Mouse (Mus musculus): ENCODE data around the gene Col23a1.

DNA sequence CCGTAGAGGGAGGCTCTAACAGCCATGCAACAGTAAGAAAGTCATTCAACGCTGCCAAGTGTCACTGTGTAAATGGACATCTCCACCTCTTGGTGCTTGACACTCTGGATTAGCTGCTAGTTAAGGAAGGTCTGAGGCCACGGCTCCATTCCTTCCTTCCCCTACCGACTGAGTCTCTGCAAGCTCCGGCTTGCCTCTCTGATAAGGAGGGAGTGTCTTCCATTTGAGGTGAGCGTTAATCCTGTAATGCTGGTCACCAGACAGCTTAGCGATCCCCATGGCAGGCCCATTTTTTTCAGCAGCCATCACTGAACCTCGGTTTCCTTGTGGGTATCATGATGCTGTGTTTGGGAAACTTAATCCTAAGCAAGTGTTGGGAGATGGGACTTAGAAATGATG lies 140.5 kb downstream of the Col23a1 start:
- TF ChIP-seq CTCF (IDR thresholded peaks at IDR 0.05; ENCODE audit: extremely low read depth, insufficient read length, insufficient replicate concordance, low read depth, low read length): no peak
- TF ChIP-seq POLR2A (IDR thresholded peaks at IDR 0.05; ENCODE audit: low read depth, low read length): no peak
